ENCODE assay signal across 10 mouse cellular contexts in genomic region chr1:39349001-39349400, GRCm38 (mm10). TPM values are rescaled to one million over a fixed set of nuclear protein-coding genes. Genes with fewer than 3 reads are reported as not detected.
DNase-seq lines count a peak whose midpoint lies in the region; ATAC-seq lines count a peak whose summit lies in the region.
"Had no signal": no experiment of that assay in that cellular context is flagged by ENCODE, and none has a peak within 500 bp of the region (broad histone marks: within the 10 kb centered on the region; RNA-seq: fewer than 3 reads in every experiment).

No protein-coding gene starts in this region.

- ATAC-seq in midbrain, embryonic 11.5 days (ENCODE audit: low FRiP score), result no peak
- peak; percentile 52; the same call in 1 of the 2 replicates for ATAC-seq in cerebellum, adult (ENCODE audit: insufficient number of reproducible peaks, low FRiP score, low TSS enrichment)
- ATAC-seq in megakaryocyte progenitor cell, adult 5-6 weeks (replicated peaks; ENCODE audit: poor library complexity), result peak; percentile 68

- no peak overlapping the region for H3K4me2 ChIP-seq in midbrain, embryonic 11.5 days
- H3K4me2 ChIP-seq: kidney, embryonic 15.5 days; liver, embryonic 13.5 days; stomach, embryonic 15.5 days had no signal

- H3K9me3 ChIP-seq in midbrain, embryonic 11.5 days (ENCODE audit: control insufficient read depth, low read length), result no peaks in the 10 kb centered on the region
- H3K9me3 ChIP-seq in midbrain, embryonic 10.5 days (replicated peaks), result no peaks in the 10 kb centered on the region
- H3K9me3 ChIP-seq: kidney, embryonic 15.5 days; liver, embryonic 13.5 days; stomach, embryonic 15.5 days had no signal

- H3K4me3 ChIP-seq in midbrain, embryonic 11.5 days (ENCODE audit: low read depth, low read length), result no peak overlapping the region
- no peak overlapping the region for H3K4me3 ChIP-seq in midbrain, embryonic 10.5 days
- H3K4me3 ChIP-seq: kidney, embryonic 15.5 days; liver, embryonic 13.5 days; stomach, embryonic 15.5 days had no signal

- intact Hi-C loops in heart, postnatal 14 days (cut with DNase I), result no loop called here

- WGBS in midbrain, embryonic 11.5 days, result 86% methylated on average over 1 of the region's 1 CpGs
- 93% methylated on average over 1 of the region's 1 CpGs for WGBS in midbrain, embryonic 10.5 days

- H3K4me1 ChIP-seq in midbrain, embryonic 11.5 days (ENCODE audit: control insufficient read depth, insufficient read depth, low read length), result no peaks in the 10 kb centered on the region
- H3K4me1 ChIP-seq in midbrain, embryonic 10.5 days, result no peaks in the 10 kb centered on the region
- H3K4me1 ChIP-seq: kidney, embryonic 15.5 days; liver, embryonic 13.5 days; stomach, embryonic 15.5 days had no signal

- no peaks in the 10 kb centered on the region for H3K36me3 ChIP-seq in midbrain, embryonic 11.5 days (ENCODE audit: control insufficient read depth, insufficient read depth, low read length)
- H3K36me3 ChIP-seq in midbrain, embryonic 10.5 days, result no peaks in the 10 kb centered on the region
- H3K36me3 ChIP-seq: kidney, embryonic 15.5 days; liver, embryonic 13.5 days; stomach, embryonic 15.5 days had no signal

- H3K27ac ChIP-seq in midbrain, embryonic 11.5 days (ENCODE audit: low read depth, low read length), result no peak overlapping the region
- no peak overlapping the region for H3K27ac ChIP-seq in midbrain, embryonic 10.5 days (replicated peaks)
- H3K27ac ChIP-seq: kidney, embryonic 15.5 days; liver, embryonic 13.5 days; stomach, embryonic 15.5 days had no signal

- H3K27me3 ChIP-seq in midbrain, embryonic 11.5 days (ENCODE audit: control insufficient read depth, insufficient read depth, low read length), result no peaks in the 10 kb centered on the region
- no peaks in the 10 kb centered on the region; the same call in 1 of the 2 replicates for H3K27me3 ChIP-seq in midbrain, embryonic 10.5 days (ENCODE audit: low read depth, poor library complexity, severe bottlenecking)
- H3K27me3 ChIP-seq: kidney, embryonic 15.5 days; stomach, embryonic 15.5 days had no signal

- DNase-seq in midbrain, embryonic 11.5 days (ENCODE audit: low spot score, missing footprints), result peak; percentile 33
- no peak for DNase-seq in midbrain, embryonic 10.5 days (ENCODE audit: low spot score)
- DNase-seq in heart, postnatal 14 days, result peak; percentile 30 to 53
- no peak for DNase-seq in spleen, postnatal 4 days (ENCODE audit: low spot score in 2 of 2)
- DNase-seq in spleen, postnatal 10 days (ENCODE audit: low spot score in 2 of 2), result no peak
- DNase-seq: liver, embryonic 13.5 days had no signal

- no peak overlapping the region for H3K9ac ChIP-seq in midbrain, embryonic 11.5 days (ENCODE audit: low read length)
- H3K9ac ChIP-seq: kidney, embryonic 15.5 days; liver, embryonic 13.5 days; stomach, embryonic 15.5 days had no signal

RNA-seq across cellular contexts. Expression of gene Rpl31, which starts 18.6 kb away (rescaled TPM):
- 430 and 474 TPM in 2 replicates for polyA plus RNA-seq in midbrain, embryonic 11.5 days (2014; fragmentation: Nextera tagmentation; extraction: Ambion mirVana)
- polyA plus RNA-seq in midbrain, embryonic 10.5 days (2016; fragmentation: Nextera tagmentation; extraction: Ambion mirVana), result 416 and 468 TPM in 2 replicates
- total RNA-seq in heart, postnatal 14 days (2021), result 100 to 1,000 TPM; 494 to 584 TPM
- 2,167 and 2,499 TPM in 2 replicates for total RNA-seq in megakaryocyte progenitor cell, adult 5-6 weeks (2015)
- total RNA-seq in megakaryocyte progenitor cell, adult 5-6 weeks (2017), result 497 and 660 TPM in 2 replicates

Comparison
In these comparisons a context has a peak if more than half of its experiments do, and no peak if none do; other contexts are left out.
1. DNase-seq: peak in midbrain, embryonic 11.5 days (single experiment) and heart, postnatal 14 days (2 of 2); none in midbrain, embryonic 10.5 days (single experiment), spleen, postnatal 4 days (0 of 2) and spleen, postnatal 10 days (0 of 2).